Mouse (Mus musculus) left cerebral cortex, postnatal 14 days (tissue): ENCODE measurements around the gene Ylpm1. TPM values are rescaled to one million over a fixed set of nuclear protein-coding genes. Genes with fewer than 3 reads are reported as not detected.

ENCODE experiments used
- DNase-seq, 2 experiments: peaks; one replicate each; pipeline ENCODE4 v3.0.0; 2021 to 2022; ENCODE audit warnings: low spot score in 2 of 2, mixed read lengths in 1 of 2
- intact Hi-C: fragments of 180-260 bp; cut with DNase I; formaldehyde crosslinking; loops from one replicate; pipeline ENCODE4 v1.15.1; 2025
- total RNA-seq, 2 experiments: library from RNA; stranded (reverse); gene quantifications; 2 replicates each; pipeline ENCODE4 v1.2.3; 2021

Ylpm1 gene
- total RNA-seq, 2 experiments from 2014 or later = 116 to 118 TPM

DNA sequence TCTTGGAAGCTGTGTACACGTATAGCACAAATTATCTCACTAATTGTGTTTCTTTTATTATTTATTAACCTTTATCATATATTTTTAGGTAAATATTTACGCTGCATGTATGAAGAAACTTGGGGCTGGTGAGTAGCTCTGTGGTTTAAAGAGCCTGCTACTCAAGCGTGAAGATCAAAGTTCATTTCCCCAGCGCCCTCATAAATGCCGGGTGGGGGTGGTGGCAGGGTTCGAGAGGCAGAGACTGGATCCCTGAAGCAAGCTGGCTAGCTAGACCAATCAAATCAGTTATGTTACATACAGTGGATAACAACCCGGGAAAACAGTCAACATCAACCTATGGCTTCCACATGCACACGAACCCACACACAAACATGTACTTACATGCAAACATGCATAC is 107.0 kb downstream of the Ylpm1 start:
- intact Hi-C loops = no loop called here
- DNase-seq = no peak

DNA sequence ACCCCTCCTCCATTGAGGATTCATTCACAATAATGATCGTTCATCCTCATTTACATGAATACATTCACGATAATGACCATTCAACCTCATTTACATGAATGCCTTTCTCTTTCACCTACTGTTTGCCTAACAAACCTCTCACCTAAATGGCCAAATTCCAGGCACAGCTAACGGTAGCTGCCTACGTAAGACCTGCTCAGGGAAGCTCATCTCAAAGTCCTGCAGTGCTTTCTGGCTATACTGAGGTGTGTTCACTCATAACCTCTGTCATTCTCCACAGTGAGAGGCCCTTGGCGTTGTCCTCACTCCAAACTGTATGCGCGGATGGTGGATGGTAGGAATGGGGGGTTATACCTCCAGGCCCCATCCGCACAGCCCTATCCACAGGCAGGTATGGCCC is 108.7 kb downstream of the Ylpm1 start:
- no peak for DNase-seq
- intact Hi-C loops = no loop called here

DNA sequence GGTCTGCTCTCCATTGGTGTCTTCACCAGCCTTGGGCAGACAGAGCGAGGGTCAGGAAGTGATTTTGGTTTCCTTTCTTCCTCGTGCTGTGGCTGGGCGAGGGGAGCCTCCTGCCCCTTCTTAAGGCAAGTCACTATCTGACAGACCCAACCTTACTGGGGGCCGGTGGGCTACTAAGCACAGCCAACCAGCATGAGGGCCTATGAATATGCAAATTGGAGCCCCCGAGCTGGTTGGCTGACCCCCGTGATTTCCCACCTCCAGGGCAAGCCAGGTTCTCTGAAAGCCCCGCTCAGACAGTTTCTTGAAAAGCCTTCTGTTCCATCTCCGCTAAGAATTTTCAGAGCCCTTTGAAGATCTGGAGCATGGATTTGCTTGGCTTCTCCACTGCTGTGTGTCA is 110.2 kb downstream of the Ylpm1 start:
- intact Hi-C loops = no loop called here
- DNase-seq = no peak

DNA sequence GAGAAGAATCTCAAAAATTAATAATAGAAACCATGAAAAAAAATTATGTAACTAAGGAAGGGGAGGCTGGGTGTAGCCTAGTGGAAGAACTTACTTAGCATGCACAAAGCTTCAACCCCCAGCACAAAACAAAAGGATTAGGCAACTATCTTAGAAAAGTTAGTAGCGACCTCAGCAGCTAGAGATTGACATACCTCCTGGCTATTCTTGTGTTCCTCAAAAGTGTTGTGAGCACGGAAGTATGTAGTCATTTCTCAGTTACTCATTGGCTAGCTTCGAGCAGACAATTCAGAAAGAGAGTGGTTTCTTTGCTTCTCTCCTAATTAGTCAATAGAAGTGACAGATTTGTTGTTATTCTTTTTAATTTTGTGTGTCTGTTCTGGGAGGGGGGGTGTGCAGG is 112.5 kb downstream of the Ylpm1 start:
- DNase-seq = no peak
- intact Hi-C loops = no loop called here

DNA sequence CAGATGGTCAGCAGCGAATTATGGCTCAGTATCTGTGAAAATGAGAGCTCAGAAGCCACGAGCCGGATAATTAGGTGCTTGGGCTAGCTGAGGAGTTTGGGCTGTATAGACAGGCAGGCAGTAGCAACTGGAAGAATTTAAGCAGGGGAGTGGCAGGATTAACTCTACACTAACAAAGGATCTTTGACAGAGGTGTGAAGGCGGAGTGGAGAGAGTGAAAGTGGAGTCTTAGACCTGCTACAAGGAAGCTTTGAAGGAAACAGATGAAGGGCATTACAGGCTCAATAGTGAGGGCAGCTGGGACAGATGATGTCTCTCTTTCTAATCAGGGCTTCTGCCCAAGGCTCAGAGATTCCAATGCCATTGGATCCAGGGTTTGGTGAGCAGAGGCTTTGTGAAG is 113.3 kb downstream of the Ylpm1 start:
- DNase-seq = no peak
- intact Hi-C loops = no loop called here

DNA sequence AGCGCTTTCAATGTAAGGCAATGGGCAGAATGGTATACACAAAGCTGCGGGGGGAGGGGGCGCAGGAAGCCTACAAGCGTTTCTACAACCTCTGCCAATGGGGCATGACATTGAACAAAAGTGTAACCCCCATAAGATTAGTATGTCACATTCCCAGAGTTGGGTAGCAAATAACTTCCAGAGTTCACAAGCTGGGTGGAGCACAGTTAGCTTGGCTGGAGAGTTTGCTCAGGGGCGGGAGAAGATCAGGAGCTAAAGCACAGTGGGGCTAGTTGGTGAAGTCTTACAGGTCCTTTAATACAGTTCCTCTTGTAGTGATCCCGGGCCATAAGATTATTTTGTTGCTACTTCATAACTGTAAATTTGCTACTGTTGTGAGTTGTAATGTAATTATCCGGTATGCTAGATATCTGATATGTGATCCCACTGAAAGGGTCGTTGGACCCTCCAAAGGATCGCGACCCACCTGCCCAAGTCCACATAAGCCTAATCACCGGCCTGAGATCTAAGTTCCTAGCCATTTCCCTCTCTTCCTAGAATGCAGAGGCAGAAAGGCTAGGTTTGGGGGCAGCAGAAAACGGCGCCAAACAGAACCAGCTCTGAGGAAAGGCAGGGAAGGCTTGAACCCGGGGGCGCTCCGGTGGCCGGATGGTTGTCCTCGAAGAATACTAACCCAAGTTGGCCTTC is 114.0 kb downstream of the Ylpm1 start:
- intact Hi-C loops = no loop called here
- no peak for DNase-seq

DNA sequence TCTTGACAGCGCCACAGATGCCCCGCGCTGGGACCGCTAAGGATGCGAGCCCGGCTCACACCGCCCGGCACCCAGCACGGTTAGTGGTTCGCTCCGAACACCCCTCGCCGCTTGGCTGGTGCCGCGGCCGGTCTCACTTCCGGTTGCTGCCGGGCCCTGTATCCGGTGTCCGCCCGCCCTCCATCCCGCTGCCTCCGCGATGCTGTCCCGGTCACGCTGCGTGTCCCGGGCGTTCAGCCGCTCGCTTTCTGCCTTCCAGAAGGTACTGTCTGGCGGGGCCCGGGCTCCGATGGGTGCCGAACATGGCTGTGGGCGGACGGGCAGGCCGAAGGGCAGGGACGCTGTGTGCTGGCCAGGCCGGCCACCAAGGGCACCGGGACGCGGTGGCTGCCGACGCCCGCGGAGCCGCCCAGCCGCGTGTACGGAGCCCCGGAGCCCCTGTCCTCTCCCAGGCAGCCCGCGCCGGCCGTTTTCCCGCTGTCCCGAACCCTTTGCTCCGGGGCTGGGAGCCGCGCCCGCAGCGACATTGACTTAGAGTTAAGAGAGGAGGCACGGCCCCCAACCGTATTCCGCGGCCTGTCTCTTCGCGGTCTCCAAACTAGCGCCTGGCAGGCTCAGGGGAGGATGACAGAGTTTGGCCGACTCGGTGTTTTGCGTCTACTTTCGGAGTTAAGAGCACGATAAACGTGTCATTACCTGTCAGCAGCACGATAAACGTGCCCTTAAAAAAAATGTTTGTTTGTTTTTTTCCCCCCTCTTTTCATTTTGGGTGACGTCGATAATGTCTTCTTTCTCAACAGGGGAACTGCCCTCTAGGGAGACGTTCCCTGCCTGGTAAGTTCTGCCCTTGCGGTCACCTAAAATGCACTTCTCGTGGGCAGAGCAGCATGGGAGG is 114.8 kb downstream of the Ylpm1 start, which contains the start of the genes Prox2 and Dlst:
Gene Prox2 (minus strand): TSS at position 62 of the 895 bp plus-strand sequence.
Gene Dlst (plus strand): TSS at position 136 of the 895 bp plus-strand sequence.
- DNase-seq = peak; percentile 88 to 90
- intact Hi-C loops = no loop called here

DNA sequence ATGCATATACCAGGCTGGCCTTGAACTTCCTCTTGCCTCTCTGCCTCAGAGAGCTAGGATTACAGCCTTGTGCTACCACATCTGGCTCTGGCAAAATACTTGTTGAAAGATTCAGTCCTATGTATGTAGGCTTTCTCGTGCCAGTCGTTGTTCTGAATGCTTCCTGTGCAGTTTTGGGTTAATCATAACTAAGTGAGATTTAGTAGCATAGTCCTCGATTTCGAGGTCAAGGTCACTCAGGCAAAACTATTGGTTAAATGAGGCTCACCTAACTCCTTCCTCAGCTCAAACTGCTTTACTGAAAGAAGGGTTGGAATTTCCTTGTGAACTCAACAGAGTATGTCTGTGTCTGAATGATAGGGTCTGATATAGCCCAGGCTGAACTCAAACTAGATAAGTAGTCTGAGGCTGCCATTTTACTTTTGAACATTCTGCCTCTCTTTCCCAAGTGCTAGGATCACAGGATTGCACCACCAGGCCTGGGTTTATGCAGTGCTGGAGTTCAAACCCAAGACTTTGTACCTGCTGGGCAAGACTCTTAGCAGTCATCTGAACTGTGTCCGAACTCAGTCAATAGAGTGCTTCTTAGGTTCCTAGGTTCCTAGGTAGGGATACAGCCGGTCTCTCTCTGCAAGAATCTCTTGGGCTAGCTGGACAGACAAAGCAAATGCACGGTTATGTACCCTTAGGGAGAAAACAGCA is 116.6 kb downstream of the Ylpm1 start:
- intact Hi-C loops = no loop called here
- DNase-seq = no peak

DNA sequence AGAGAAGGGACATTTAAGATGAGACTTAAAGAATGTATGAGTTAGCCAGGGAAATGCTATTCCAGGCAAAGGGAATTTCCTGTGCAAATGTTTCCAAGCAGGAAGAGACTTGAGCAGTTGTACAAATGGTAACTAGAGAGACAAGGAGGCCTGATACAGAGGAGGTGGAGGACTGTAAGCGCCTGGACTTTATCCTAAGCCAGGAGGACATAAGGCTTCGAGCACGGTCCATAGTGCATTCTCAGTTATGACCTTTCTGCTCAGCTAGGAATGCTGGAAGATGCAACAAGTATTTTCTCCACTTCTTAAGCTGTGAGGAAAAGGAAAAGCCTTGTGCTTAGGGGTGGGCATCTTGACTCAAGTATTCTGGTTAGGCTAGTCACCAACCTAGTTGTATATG is 117.2 kb downstream of the Ylpm1 start:
- DNase-seq = no peak
- intact Hi-C loops = no loop called here

DNA sequence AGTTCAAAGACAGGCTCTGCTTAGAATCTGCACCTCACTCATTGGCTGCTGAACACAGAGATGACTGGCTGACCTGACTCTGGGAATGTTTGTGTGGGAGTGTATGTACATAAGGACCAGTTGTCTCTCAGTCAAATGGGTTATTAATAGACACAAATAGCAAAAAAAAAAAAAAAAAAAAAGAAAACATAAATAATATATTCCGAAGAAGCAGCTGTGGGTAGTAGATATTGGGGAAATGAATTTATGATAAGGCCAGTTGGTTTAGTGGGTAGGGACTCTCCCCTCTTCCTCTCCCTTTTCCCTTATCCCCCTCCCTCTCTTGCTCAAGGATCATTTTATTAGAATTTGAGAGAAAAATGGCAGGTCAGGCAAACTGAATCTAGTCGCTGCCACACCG is 117.8 kb downstream of the Ylpm1 start:
- DNase-seq = no peak
- intact Hi-C loops = no loop called here

DNA sequence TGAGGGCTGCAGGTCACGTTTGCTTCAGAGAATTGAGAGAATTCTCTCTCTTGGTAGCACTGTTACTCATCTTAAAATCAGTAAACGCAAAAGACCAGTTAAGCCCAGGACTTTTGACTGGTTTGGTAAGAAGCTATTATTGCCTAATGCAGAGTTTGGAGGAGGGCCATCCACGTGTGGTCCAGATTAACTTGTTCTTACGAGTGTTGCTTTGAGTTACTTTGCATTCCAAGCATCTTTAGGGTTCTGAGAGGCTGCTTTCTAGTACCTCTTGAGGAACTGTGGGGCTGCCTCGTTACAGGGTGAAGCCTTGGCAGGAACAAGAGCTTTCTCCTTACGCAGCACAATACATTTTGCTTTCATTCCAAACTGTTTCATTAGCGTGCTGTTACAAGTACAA is 119.6 kb downstream of the Ylpm1 start:
- DNase-seq = no peak
- intact Hi-C loops = no loop called here

Other genes starting within 250 kb of the Ylpm1 start
- gene Npc2, start 223.2 kb upstream of the Ylpm1 start, total RNA-seq = 10 to 100 TPM; 28.7 to 30.5 TPM
- gene Isca2, start 223.1 kb upstream of the Ylpm1 start, total RNA-seq = 10 to 100 TPM; 55.3 to 61.8 TPM
- 1 to 10 TPM; 1.1 to 1.2 TPM for gene Ltbp2, start 119.8 kb upstream of the Ylpm1 start, total RNA-seq
- 10 to 100 TPM; 24.0 to 25.1 TPM for gene Fcf1, start 25.4 kb upstream of the Ylpm1 start, total RNA-seq
- 100 to 1,000 TPM; 103 to 106 TPM for gene Arel1, start 25.4 kb upstream of the Ylpm1 start, total RNA-seq
- gene Prox2, start 114.4 kb downstream of the Ylpm1 start, total RNA-seq = 1 to 10 TPM; 1.0 to 1.2 TPM
- gene Dlst, start 114.5 kb downstream of the Ylpm1 start, total RNA-seq = 100 to 1,000 TPM; 173 TPM
- 10 to 100 TPM; 37.9 to 41.1 TPM for gene Rps6kl1, start 154.9 kb downstream of the Ylpm1 start, total RNA-seq
- gene Pgf, start 181.5 kb downstream of the Ylpm1 start, total RNA-seq = 1 to 10 TPM; 2.5 to 2.7 TPM
- gene Eif2b2, start 223.2 kb downstream of the Ylpm1 start, total RNA-seq = 10 to 100 TPM; 63.5 to 65.0 TPM